Mouse (Mus musculus): ENCODE measurements around the gene Odf3l2. TPM values are rescaled to one million over a fixed set of nuclear protein-coding genes. Genes with fewer than 3 reads are reported as not detected.

Odf3l2 gene
- polyA plus RNA-seq, 1 experiment from 2014 or later, result not detected

GRCm38 (mm10) chr10:79668771-79669575 is 23.4 kb upstream of the Odf3l2 start, which contains the start of gene Tpgs1:
TSS of gene Tpgs1 (plus strand) at chr10:79669369.
- DNase-seq (ENCODE audit: low spot score) (peak; percentile 87), ATAC-seq (ENCODE audit: low FRiP score, low TSS enrichment) (peak; percentile 83)
- Histone ChIP-seq H3K27me3 (ENCODE audit: control insufficient read depth, insufficient read depth, low read length) (no peaks in the 10 kb centered on the region), H3K9me3 (ENCODE audit: control insufficient read depth, low read length) (no peaks in the 10 kb centered on the region), H3K27ac (replicated peaks) (peak within 1 kb of the TSS; percentile 91), H3K4me1 (replicated peaks; ENCODE audit: control insufficient read depth, insufficient read depth) (0 out of 2 replicates have a peak, but pooled peaks cover 3% of the 10 kb centered on the region), H3K9ac (ENCODE audit: low read length) (peak within 1 kb of the TSS; percentile 84), H3K36me3 (ENCODE audit: control insufficient read depth, insufficient read depth, low read length) (no peaks in the 10 kb centered on the region), H3K4me2 (replicated peaks; ENCODE audit: low read depth) (peak within 1 kb of the TSS; percentile 76), H3K4me3 (ENCODE audit: low read depth, low read length) (peak within 1 kb of the TSS; percentile 98)
- TF ChIP-seq EP300 (optimal IDR thresholded peaks at IDR 0.05), result no peak
- peak; percentile 94 for TF ChIP-seq CTCF (IDR thresholded peaks at IDR 0.05; ENCODE audit: low read depth)
- under 1% methylated on average over 44 of the region's 45 CpGs for WGBS

- Histone ChIP-seq H3K9ac (ENCODE audit: low read length) (no peak overlapping the region), H3K27me3 (ENCODE audit: control insufficient read depth, insufficient read depth, low read length) (no peaks in the 10 kb centered on the region), H3K27ac (replicated peaks) (no peak overlapping the region), H3K4me1 (replicated peaks; ENCODE audit: control insufficient read depth, insufficient read depth) (0 out of 2 replicates have a peak, but pooled peaks cover 3% of the 10 kb centered on the region), H3K4me3 (ENCODE audit: low read depth, low read length) (no peak overlapping the region), H3K4me2 (replicated peaks; ENCODE audit: low read depth) (no peak overlapping the region), H3K36me3 (ENCODE audit: control insufficient read depth, insufficient read depth, low read length) (no peaks in the 10 kb centered on the region), H3K9me3 (ENCODE audit: control insufficient read depth, low read length) (no peaks in the 10 kb centered on the region)
- 76% methylated on average over 5 of the region's 5 CpGs for WGBS
- ATAC-seq (ENCODE audit: low FRiP score, low TSS enrichment), result no peak
- TF ChIP-seq EP300 (optimal IDR thresholded peaks at IDR 0.05) (no peak), CTCF (IDR thresholded peaks at IDR 0.05; ENCODE audit: low read depth) (no peak)
- no peak for DNase-seq (ENCODE audit: low spot score)
These were observed 22.5 kb upstream of the Odf3l2 start for GRCm38 (mm10) chr10:79668076-79668475.

GRCm38 (mm10) chr10:79666493-79666892 is 21.0 kb upstream of the Odf3l2 start:
- H3K9ac ChIP-seq (ENCODE audit: low read length), result no peak overlapping the region
- 64% methylated on average over 9 of the region's 9 CpGs for WGBS

GRCm38 (mm10) chr10:79665051-79665450 is 19.5 kb upstream of the Odf3l2 start:
- Histone ChIP-seq H3K9ac (ENCODE audit: low read length) (no peak overlapping the region), H3K27me3 (ENCODE audit: control insufficient read depth, insufficient read depth, low read length) (no peaks in the 10 kb centered on the region), H3K9me3 (ENCODE audit: control insufficient read depth, low read length) (no peaks in the 10 kb centered on the region), H3K4me2 (replicated peaks; ENCODE audit: low read depth) (no peak overlapping the region), H3K27ac (replicated peaks) (no peak overlapping the region), H3K4me1 (replicated peaks; ENCODE audit: control insufficient read depth, insufficient read depth) (0 out of 2 replicates have a peak, but pooled peaks cover 2% of the 10 kb centered on the region), H3K36me3 (ENCODE audit: control insufficient read depth, insufficient read depth, low read length) (no peaks in the 10 kb centered on the region), H3K4me3 (ENCODE audit: low read depth, low read length) (no peak overlapping the region)
- 85% methylated on average over 8 of the region's 8 CpGs for WGBS
- DNase-seq (ENCODE audit: low spot score) (no peak), ATAC-seq (ENCODE audit: low FRiP score, low TSS enrichment) (no peak)
- no peak for TF ChIP-seq CTCF (IDR thresholded peaks at IDR 0.05; ENCODE audit: low read depth)
- TF ChIP-seq EP300 (optimal IDR thresholded peaks at IDR 0.05), result no peak

More at GRCm38 (mm10) chr10:79666493-79666892, 21.0 kb upstream of the Odf3l2 start:
- no peak overlapping the region for H3K4me2 ChIP-seq (replicated peaks; ENCODE audit: low read depth)
- H3K27ac ChIP-seq (replicated peaks), result no peak overlapping the region
- TF ChIP-seq CTCF (IDR thresholded peaks at IDR 0.05; ENCODE audit: low read depth) (no peak), EP300 (optimal IDR thresholded peaks at IDR 0.05) (no peak)
- ATAC-seq (ENCODE audit: low FRiP score, low TSS enrichment) (no peak), DNase-seq (ENCODE audit: low spot score) (no peak)
- H3K27me3 ChIP-seq (ENCODE audit: control insufficient read depth, insufficient read depth, low read length), result no peaks in the 10 kb centered on the region
- H3K4me3 ChIP-seq (ENCODE audit: low read depth, low read length), result no peak overlapping the region
- H3K9me3 ChIP-seq (ENCODE audit: control insufficient read depth, low read length), result no peaks in the 10 kb centered on the region
- H3K4me1 ChIP-seq (replicated peaks; ENCODE audit: control insufficient read depth, insufficient read depth), result 0 out of 2 replicates have a peak, but pooled peaks cover 3% of the 10 kb centered on the region
- H3K36me3 ChIP-seq (ENCODE audit: control insufficient read depth, insufficient read depth, low read length), result no peaks in the 10 kb centered on the region

- no peak within 1 kb of the TSS for H3K4me3 ChIP-seq (ENCODE audit: low read depth, low read length)
- no peak within 1 kb of the TSS for H3K4me2 ChIP-seq (replicated peaks; ENCODE audit: low read depth)
- no peaks in the 10 kb centered on the region for H3K36me3 ChIP-seq (ENCODE audit: control insufficient read depth, insufficient read depth, low read length)
- TF ChIP-seq CTCF (IDR thresholded peaks at IDR 0.05; ENCODE audit: low read depth) (peak; percentile 93), EP300 (optimal IDR thresholded peaks at IDR 0.05) (no peak)
- no peaks in the 10 kb centered on the region for H3K9me3 ChIP-seq (ENCODE audit: control insufficient read depth, low read length)
- no peaks in the 10 kb centered on the region for H3K4me1 ChIP-seq (replicated peaks; ENCODE audit: control insufficient read depth, insufficient read depth)
- ATAC-seq (ENCODE audit: low FRiP score, low TSS enrichment), result peak; percentile 16; the same call in 1 of the 2 replicates
- DNase-seq (ENCODE audit: low spot score), result peak; percentile 84
- no peaks in the 10 kb centered on the region for H3K27me3 ChIP-seq (ENCODE audit: control insufficient read depth, insufficient read depth, low read length)
- H3K9ac ChIP-seq (ENCODE audit: low read length), result no peak within 1 kb of the TSS
- WGBS, result 11% methylated on average over 13 of the region's 13 CpGs
- H3K27ac ChIP-seq (replicated peaks), result no peak within 1 kb of the TSS
These were observed 18.7 kb upstream of the Odf3l2 start, which contains the start of gene Madcam1 for GRCm38 (mm10) chr10:79664131-79664665. TSS of gene Madcam1 (plus strand) at chr10:79664559.
